Mouse (Mus musculus): ENCODE data around the gene Rptor.
A peak's percentile ranks its signal among the peaks of the same experiment; 100 is the strongest.

- 0 out of 2 replicates have a peak, but pooled peaks have one; percentile 13 for TF ChIP-seq CTCF (IDR thresholded peaks at IDR 0.05)
- no peak for TF ChIP-seq POLR2A (IDR thresholded peaks at IDR 0.05; ENCODE audit: insufficient read depth, low read depth, low read length)
- no peak for TF ChIP-seq EP300 (IDR thresholded peaks at IDR 0.05; ENCODE audit: insufficient read depth, low read depth, low read length)
Measured at GRCm38 (mm10) chr11:119600286-119600685, 2.4 kb upstream of the Rptor start.

Measured in heart, adult 2 months (tissue).